Mouse (Mus musculus): ENCODE results near the gene Sel1l3. TPM values are rescaled to one million over a fixed set of nuclear protein-coding genes. Genes with fewer than 3 reads are reported as not detected.

Gene Sel1l3
- polyA plus RNA-seq, 1 experiment from 2014 or later: 7.8 TPM

Other genes starting within 250 kb of the Sel1l3 start
- gene Slc34a2, start 175.8 kb downstream of the Sel1l3 start, polyA plus RNA-seq (2015; fragmentation: Nextera tagmentation; extraction: Ambion mirVana): 1.4 and 3.8 TPM in 2 replicates
- gene Smim20, start 53.2 kb upstream of the Sel1l3 start, polyA plus RNA-seq (2015; fragmentation: Nextera tagmentation; extraction: Ambion mirVana): 85.6 and 89.8 TPM in 2 replicates